Mouse (Mus musculus) lung, postnatal 10 days (tissue): Measurements from ENCODE around the gene Gsdma3.
A peak's percentile ranks its signal among the peaks of the same experiment; 100 is the strongest.
"Not testable (repeated sequence)": the region's sequence is repeated elsewhere in the genome, so short reads cannot be mapped to it uniquely, and the experiment has no call there.

Source experiments
- DNase-seq: peaks from one replicate; pipeline ENCODE4 v3.0.0; 2021

Gene Gsdma3

GRCm38 (mm10) chr11:98597363-98597762, 28.8 kb upstream of the Gsdma3 start:
- peak; percentile 81 for DNase-seq

- no peak for DNase-seq
Observed at GRCm38 (mm10) chr11:98597991-98598390, 28.2 kb upstream of the Gsdma3 start, which contains the start of gene Lrrc3c. Gene Lrrc3c, plus strand, starts transcription at chr11:98598291.

- peak; percentile 44 for DNase-seq
Observed at GRCm38 (mm10) chr11:98598851-98599290, 27.3 kb upstream of the Gsdma3 start.

- no peak for DNase-seq
Observed at GRCm38 (mm10) chr11:98599291-98599690, 26.9 kb upstream of the Gsdma3 start.

- peak; percentile 56 for DNase-seq
Observed at GRCm38 (mm10) chr11:98602090-98602690, 24.0 kb upstream of the Gsdma3 start.

- DNase-seq, result no peak
Observed at GRCm38 (mm10) chr11:98603953-98604352, 22.2 kb upstream of the Gsdma3 start.

- not testable (repeated sequence) for DNase-seq
Observed at GRCm38 (mm10) chr11:98604911-98605310, 21.2 kb upstream of the Gsdma3 start.

GRCm38 (mm10) chr11:98606763-98607162, 19.4 kb upstream of the Gsdma3 start:
- peak; percentile 68 for DNase-seq

- no peak for DNase-seq
Observed at GRCm38 (mm10) chr11:98620791-98621190, 5.4 kb upstream of the Gsdma3 start.

- DNase-seq, result not testable (repeated sequence)
Observed at GRCm38 (mm10) chr11:98623981-98624380, 2.2 kb upstream of the Gsdma3 start.

- DNase-seq, result not testable (repeated sequence)
Observed at GRCm38 (mm10) chr11:98624381-98624780, 1.8 kb upstream of the Gsdma3 start.

- no peak for DNase-seq
Observed at GRCm38 (mm10) chr11:98628706-98629105, 2.5 kb downstream of the Gsdma3 start.

- no peak for DNase-seq
Observed at GRCm38 (mm10) chr11:98630646-98631045, 4.5 kb downstream of the Gsdma3 start.

GRCm38 (mm10) chr11:98635312-98635970, 9.3 kb downstream of the Gsdma3 start:
- DNase-seq, result peak; percentile 27

GRCm38 (mm10) chr11:98637501-98637900, 11.3 kb downstream of the Gsdma3 start:
- DNase-seq, result no peak

- no peak for DNase-seq
Observed at GRCm38 (mm10) chr11:98640091-98640490, 13.9 kb downstream of the Gsdma3 start.

- DNase-seq, result no peak
Observed at GRCm38 (mm10) chr11:98644757-98645156, 18.6 kb downstream of the Gsdma3 start.

GRCm38 (mm10) chr11:98645946-98646345, 19.8 kb downstream of the Gsdma3 start:
- DNase-seq, result no peak

- DNase-seq, result no peak
Observed at GRCm38 (mm10) chr11:98646459-98646858, 20.3 kb downstream of the Gsdma3 start, which contains the start of gene Gsdma2. Gene Gsdma2, plus strand, starts transcription at chr11:98646759.

- DNase-seq, result peak; percentile 59
Observed at GRCm38 (mm10) chr11:98655076-98655475, 28.9 kb downstream of the Gsdma3 start.

GRCm38 (mm10) chr11:98660517-98660916, 34.4 kb downstream of the Gsdma3 start:
- peak; percentile 72 for DNase-seq

GRCm38 (mm10) chr11:98664091-98664490, 37.9 kb downstream of the Gsdma3 start, which contains the start of gene Gsdma:
Gene Gsdma, plus strand, starts transcription at chr11:98664351.
- DNase-seq, result no peak

- no peak for DNase-seq
Observed at GRCm38 (mm10) chr11:98668984-98669383, 42.8 kb downstream of the Gsdma3 start.

GRCm38 (mm10) chr11:98671284-98671815, 45.2 kb downstream of the Gsdma3 start:
- no peak for DNase-seq
